Mouse (Mus musculus): ENCODE measurements around the gene Shc2.
A peak's percentile ranks its signal among the peaks of the same experiment; 100 is the strongest.

Shc2 gene

GRCm38 (mm10) chr10:79614305-79614643, 23.4 kb downstream of the Shc2 start:
- no peak for DNase-seq (ENCODE audit: low spot score)

- DNase-seq (ENCODE audit: low spot score): peak; percentile 22
These were observed 24.0 kb downstream of the Shc2 start, which contains the start of gene C2cd4c for GRCm38 (mm10) chr10:79613578-79614304. Gene C2cd4c, minus strand, starts transcription at chr10:79614025.

- no peak for DNase-seq (ENCODE audit: low spot score)
These were observed 25.3 kb downstream of the Shc2 start for GRCm38 (mm10) chr10:79612192-79613135.

DNA sequence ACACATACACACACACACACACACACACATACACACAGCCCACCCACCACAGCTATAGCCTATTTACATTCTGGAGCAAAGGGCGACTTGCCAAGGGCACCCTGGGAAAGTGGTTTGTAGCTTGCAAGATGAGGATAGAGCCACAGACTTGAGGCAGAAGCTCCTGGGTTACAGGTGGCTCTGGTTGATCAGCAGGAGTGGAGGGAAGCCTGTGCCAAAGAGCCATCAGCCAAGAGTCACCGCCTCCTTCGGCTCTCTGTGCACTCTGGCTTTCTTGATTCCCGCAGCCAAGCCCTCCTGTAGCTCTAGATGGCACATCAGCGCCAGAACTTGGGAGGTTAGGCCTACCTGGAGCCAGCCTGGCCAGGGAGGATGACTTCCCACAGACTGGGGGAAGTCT, 26.4 kb downstream of the Shc2 start:
- no peak for DNase-seq (ENCODE audit: low spot score)

- DNase-seq (ENCODE audit: low spot score): no peak
These were observed 28.4 kb downstream of the Shc2 start for GRCm38 (mm10) chr10:79609276-79609675.

- no peak for DNase-seq (ENCODE audit: low spot score)
These were observed 29.8 kb downstream of the Shc2 start for GRCm38 (mm10) chr10:79607892-79608291.

- DNase-seq (ENCODE audit: low spot score): no peak
These were observed 31.2 kb downstream of the Shc2 start for GRCm38 (mm10) chr10:79606537-79606936.

DNA sequence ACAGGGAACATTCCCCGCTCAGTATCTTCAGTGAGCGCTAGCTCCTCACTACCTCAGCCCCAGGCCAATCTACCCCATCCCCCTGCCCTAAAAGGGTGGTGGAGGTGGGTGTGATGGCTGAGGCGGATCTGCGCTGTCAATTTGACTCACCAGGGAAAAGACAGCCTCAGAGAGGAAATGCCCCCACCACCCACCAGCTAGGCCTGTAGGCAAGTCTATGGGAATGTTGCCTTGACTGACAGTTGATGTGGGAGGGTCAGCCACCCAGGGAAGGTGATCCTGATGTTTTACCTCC, 39.8 kb downstream of the Shc2 start:
- DNase-seq (ENCODE audit: low spot score): no peak

DNA sequence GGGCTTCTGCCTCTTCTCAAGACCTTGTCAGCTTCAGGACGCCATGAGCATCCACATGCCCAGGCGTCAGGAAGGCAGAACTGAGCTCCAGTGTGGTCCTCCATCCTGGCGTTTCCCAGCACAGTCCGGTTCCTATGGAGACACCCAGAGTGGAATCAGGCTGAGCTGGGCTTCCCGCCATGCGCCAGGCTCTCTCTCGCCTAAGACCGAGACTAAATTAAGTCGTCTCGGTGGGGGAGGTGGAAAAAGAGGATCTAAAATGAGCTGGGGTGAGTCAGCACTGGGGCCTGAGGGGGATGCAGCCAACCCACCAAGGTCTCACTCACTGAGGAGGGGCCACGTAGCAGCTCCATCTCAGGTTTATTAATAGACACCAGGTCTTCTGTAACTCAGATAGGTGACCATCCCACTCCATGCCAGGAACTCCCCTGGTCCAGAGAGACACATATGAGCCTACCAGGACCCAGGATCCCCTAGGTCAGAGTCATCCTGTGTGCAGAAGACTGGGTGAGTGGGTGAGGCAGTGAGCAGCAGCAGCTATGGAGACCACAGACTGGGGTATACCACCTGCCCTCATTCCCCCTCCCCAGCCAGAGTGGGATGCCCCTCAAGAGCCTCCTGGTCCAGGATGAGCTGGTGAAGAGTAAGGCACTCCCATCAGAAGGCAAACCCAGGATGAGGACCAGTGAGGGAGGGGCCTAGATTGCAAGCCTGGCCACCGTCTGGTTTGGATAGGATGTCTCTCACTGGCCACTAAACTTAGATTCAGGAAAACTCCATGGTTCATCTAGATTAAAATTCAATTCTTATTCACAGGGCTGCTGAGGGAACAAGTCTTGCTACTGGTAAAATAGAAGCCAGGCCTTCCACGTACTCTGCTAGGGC, 40.4 kb downstream of the Shc2 start:
- DNase-seq (ENCODE audit: low spot score): no peak

DNA sequence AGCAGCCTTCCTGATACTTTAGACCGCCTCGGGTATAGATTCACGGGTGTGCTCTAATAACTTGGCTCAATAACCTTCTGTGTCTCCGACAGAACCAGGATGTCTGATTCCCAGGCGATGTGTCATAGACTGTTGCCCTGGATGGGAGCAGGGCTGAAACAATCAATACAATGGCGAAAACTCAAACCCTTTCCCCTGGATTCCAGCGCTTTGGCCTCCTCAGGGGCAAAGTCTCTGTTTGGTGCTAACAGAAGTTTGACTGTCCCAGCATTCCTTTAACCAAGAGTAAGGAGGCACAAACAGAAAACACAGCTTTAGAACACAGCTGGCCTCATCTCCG, 42.2 kb downstream of the Shc2 start:
- no peak for DNase-seq (ENCODE audit: low spot score)

DNA sequence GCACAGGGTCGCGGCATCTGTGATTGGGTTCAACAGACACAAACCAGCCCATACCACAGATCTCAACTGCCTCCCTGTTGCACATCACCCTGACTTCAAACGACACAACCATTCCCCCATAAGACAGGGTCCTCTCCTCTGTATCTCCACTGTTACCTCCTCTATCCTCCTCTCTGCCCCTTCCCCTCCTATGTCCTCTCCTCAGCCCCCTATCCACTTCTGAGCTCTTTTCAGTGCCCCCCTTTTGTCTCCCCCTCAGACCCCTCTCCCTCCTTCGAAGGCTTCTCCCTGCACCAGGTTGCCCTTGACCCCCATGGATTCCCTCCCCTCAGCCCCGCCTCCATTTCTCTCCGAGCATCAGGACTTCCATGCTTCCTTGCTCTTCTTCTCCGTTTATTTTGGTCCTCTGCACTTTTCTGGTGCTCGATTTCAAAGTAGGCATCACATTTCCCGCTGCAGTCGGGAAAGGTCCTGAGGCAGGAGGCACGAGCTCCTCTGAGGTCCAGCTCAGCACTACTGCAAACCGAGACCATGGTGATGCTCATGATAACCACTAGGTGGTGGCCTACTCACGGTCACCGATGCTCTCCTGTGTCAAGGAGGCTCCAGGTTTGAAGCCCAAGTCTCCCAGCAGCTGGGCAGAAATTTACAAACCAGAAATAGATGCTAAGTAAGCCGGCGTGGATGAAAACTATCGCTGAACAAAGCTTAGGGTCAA, 42.7 kb downstream of the Shc2 start:
- DNase-seq (ENCODE audit: low spot score): peak; percentile 32

- no peak for DNase-seq (ENCODE audit: low spot score)
These were observed 43.6 kb downstream of the Shc2 start for GRCm38 (mm10) chr10:79594111-79594510.

DNA sequence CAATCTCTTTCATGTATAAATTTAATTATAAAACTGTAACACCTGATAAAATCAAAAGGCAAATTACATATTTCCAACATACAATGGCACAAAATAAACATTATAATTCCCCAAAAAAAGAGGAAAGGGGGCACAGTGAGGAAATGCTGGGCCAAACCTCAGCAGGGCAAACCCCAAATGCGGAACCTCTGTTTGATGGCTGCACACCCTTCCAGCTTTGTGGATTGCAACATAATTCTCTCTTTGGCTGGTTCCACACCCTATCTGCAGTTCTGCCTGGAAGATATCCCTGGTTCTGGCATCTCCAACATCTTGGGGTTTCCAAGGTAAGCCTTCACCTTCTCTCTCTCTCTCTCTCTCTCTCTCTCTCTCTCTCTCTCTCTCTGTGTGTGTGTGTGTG, 47.0 kb downstream of the Shc2 start:
- no peak for DNase-seq (ENCODE audit: low spot score)

- no peak for DNase-seq (ENCODE audit: low spot score)
These were observed 50.0 kb downstream of the Shc2 start for GRCm38 (mm10) chr10:79587752-79588126.

GRCm38 (mm10) chr10:79587061-79587751, 50.5 kb downstream of the Shc2 start, which contains the start of gene Theg:
Gene Theg, minus strand, starts transcription at chr10:79587331.
- DNase-seq (ENCODE audit: low spot score): no peak

- DNase-seq (ENCODE audit: low spot score): no peak
These were observed 51.5 kb downstream of the Shc2 start for GRCm38 (mm10) chr10:79586243-79586642.

GRCm38 (mm10) chr10:79585723-79586122, 52.0 kb downstream of the Shc2 start:
- DNase-seq (ENCODE audit: low spot score): no peak

DNA sequence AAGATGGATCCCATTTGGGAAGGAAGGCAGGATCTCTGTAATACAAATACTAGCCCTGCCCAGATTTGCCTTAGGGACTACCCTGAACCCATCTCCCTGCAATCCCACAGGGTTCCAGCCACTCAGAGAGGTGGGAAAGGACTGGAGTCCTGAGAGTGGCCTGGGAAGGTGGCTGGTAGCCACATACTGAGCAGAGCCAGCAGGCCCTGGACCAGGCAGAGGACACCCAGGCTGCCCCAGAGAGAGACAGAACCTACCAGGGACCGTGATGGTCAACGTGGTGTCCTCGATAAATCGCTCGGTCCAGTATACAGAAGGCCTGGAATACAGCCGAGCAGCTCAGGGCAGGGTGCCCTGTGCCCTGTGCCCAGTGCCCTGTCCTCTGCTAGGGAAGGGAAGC, 52.6 kb downstream of the Shc2 start:
- no peak for DNase-seq (ENCODE audit: low spot score)

GRCm38 (mm10) chr10:79584426-79584825, 53.3 kb downstream of the Shc2 start:
- DNase-seq (ENCODE audit: low spot score): no peak

GRCm38 (mm10) chr10:79584021-79584420, 53.7 kb downstream of the Shc2 start:
- DNase-seq (ENCODE audit: low spot score): no peak

- DNase-seq (ENCODE audit: low spot score): no peak
These were observed 56.2 kb downstream of the Shc2 start for GRCm38 (mm10) chr10:79581501-79581900.
